Mouse (Mus musculus): Measurements from ENCODE around the gene Tefm.

DNA sequence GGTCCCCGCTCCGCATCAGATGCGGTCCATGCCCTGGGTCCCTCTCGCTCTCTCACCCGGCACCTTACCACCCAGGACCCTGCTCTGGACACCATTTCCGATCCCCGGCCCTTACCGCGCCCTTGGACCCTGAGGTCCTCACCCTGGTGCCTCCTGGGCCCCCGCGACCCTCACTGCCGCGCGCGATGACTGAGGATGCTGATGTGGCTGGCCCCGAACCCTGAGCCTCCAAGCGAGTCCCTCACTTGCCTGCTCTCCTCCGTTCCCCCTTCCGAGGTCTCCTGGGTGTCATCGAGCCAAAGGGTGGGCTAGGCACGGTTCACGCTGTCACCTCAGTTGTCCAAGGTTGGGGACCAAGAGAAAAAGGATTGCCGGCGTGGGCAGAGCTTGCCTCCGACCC lies 12.5 kb upstream of the Tefm start:
- TF ChIP-seq CTCF (IDR thresholded peaks at IDR 0.05; ENCODE audit: extremely low read depth, insufficient read depth, low read length) (no peak), POLR2A (IDR thresholded peaks at IDR 0.05; ENCODE audit: extremely low read depth, insufficient read depth, low read length) (no peak)

Measured in cortical plate, adult 2 months (tissue).